Mouse (Mus musculus): ENCODE measurements around the gene Rnf157.

The Rnf157 gene

GRCm38 (mm10) chr11:116412904-116413630 is at the start of gene Rnf157:
Gene Rnf157 (minus strand): TSS chr11:116413032.
- DNase-seq (ENCODE audit: low spot score in 2 of 2): peak; percentile 76 to 80

GRCm38 (mm10) chr11:116459786-116460185 is 47.0 kb upstream of the Rnf157 start:
- DNase-seq (ENCODE audit: low spot score in 2 of 2): no peak

- DNase-seq (ENCODE audit: low spot score in 2 of 2): no peak
Measured at GRCm38 (mm10) chr11:116456234-116456633, 43.4 kb upstream of the Rnf157 start.

DNA sequence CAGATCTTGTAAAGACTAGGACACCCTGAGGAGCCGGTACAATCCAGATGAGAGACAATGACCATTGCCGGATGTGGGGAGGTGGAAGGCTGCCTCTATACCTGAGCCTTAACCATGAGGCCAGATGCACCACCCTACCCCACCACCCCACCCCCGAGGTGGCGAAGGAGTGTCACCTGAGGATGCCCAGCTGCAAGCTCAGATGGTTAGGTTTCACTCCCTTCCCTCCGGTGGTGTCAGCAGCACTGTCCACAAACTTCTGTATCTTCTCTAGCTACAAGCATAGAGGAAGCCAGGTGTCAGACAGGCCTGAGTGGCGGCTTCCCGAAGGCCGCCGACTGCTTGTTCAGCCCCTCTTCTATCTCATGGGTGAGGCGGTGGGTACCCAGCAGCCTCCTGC is 41.1 kb upstream of the Rnf157 start:
- DNase-seq (ENCODE audit: low spot score in 2 of 2): peak; percentile 62 to 65

GRCm38 (mm10) chr11:116449341-116449740 is 36.5 kb upstream of the Rnf157 start:
- DNase-seq (ENCODE audit: low spot score in 2 of 2): no peak

- no peak for DNase-seq (ENCODE audit: low spot score in 2 of 2)
Measured at GRCm38 (mm10) chr11:116447822-116448221, 35.0 kb upstream of the Rnf157 start.

DNA sequence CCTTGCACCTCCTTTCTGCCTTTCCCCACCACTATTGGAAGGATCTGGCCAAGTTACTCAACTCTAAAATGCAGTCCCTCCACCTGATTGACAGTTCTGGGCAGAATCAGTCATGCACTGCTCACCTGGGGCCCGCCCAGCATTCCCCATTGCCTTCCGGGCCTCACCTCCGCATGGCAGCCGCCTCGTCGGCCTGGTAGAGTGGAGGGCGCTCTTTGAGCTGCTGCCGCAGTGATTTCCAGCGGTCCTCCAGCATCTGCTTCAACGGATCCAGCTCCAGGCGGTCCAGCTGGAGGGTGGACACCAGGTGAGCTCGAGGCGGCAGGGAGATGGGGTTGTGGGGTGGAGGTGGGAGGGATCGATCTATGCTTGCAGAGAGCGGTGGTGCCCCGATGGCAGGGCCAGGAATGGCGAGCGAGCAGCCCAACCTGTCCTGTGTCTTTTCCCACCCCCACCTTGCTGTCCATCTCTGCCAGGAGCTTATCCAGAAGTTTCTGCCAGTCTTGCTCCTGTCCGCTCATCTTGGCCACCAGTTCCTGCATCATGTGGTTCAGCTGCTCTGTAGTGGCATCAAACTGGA is 33.6 kb upstream of the Rnf157 start:
- no peak for DNase-seq (ENCODE audit: low spot score in 2 of 2)

DNA sequence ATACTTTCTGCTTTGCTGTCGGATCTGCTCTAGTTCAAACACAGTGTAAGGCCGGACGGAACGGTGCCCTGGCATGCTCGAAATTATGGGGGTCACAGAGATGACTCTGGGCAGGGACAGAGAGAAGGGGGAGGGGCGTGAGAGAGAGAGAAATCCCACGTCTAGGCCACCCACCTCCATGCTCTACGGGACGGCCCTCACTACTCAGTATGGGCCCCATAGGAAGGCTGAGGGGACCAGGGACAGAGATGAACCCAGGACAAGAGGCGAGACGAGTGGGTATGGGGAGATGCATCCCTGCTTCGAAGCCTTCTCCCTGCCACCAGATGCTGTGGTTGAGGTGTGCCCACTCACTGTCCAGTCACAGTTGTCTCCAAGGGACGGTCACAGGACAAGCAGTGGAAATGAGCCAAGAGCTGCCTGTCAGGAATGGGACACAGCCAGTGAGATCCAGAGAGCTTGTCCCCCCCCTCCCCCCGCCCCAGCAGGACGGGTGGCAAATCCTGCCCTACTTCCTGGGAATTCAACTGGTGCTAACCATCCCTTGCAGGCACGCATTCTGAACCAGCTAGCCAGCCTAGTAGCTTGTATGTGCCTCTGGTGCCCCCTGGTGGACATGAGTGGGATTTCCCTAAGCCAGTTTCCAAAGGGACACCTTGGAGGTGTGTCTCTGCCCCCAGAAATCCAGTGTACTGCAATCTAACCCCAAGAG is 32.9 kb upstream of the Rnf157 start:
- peak; percentile 81 to 89 for DNase-seq (ENCODE audit: low spot score in 2 of 2)

DNA sequence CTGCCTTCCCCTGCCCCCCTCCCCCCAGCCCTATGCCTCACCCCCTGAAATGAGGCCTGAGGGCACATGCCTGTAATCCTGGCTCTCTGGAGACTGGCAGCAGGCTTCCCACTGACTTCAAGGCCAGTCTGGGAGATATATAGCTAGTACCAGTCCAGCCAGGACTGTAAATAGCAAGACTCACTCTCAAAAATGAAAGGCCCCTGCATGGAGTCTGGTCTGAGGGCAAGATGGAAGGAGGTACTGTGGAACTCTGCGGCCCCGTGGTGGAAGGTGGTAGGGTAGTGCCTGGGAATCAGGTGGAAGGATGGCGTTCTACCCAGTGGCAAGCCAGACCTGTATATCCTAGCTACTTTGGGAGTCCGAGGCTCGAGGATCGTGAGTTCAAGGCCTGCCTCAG is 31.1 kb upstream of the Rnf157 start:
- no peak for DNase-seq (ENCODE audit: low spot score in 2 of 2)

DNA sequence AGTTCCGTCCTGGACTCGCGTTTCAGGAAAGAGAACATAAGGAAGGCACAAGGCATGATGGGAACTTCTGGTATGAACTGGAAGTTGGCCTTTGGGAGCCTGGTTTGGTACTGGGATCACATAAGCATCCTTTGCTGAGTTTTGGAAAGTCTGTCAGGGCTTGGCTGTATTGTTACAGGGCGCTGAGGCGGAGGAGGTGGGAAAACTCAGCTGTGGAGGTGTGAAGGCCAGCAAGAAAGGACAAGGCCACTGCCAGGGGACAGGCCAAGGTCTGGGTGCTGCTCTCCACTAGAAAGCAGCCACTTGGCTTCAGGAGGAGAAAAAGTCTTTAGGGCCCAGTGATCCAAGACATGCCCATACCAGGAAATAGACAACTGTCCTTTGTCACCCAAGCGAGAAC is 30.5 kb upstream of the Rnf157 start:
- DNase-seq (ENCODE audit: low spot score in 2 of 2): no peak

- no peak for DNase-seq (ENCODE audit: low spot score in 2 of 2)
Measured at GRCm38 (mm10) chr11:116442867-116443177, 30.0 kb upstream of the Rnf157 start.

- no peak for DNase-seq (ENCODE audit: low spot score in 2 of 2)
Measured at GRCm38 (mm10) chr11:116442129-116442866, 29.5 kb upstream of the Rnf157 start.

GRCm38 (mm10) chr11:116440408-116441068 is 27.7 kb upstream of the Rnf157 start:
- DNase-seq (ENCODE audit: low spot score in 2 of 2): no peak

- DNase-seq (ENCODE audit: low spot score in 2 of 2): peak; percentile 59
Measured at GRCm38 (mm10) chr11:116439269-116440240, 26.7 kb upstream of the Rnf157 start.

DNA sequence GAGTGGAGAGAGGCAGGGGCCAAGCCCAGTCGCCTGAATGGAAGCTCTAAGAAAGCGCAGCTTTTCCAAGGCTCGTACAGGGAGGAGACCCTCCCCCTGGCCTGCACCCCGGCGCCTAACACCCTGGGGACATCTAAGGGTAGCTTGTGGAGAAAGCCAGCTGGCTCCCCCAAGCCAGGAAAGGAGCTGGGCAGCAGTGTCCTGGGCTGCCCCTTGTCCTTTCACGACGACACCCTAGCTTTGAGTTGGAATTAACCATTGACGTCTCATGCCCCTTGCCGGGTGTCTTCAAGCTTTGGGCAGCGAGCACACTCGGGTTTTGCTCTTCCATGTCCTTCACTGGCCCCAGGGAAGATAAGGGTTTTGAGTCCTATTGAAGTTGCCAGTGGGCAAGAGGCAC is 24.7 kb upstream of the Rnf157 start:
- no peak for DNase-seq (ENCODE audit: low spot score in 2 of 2)

DNA sequence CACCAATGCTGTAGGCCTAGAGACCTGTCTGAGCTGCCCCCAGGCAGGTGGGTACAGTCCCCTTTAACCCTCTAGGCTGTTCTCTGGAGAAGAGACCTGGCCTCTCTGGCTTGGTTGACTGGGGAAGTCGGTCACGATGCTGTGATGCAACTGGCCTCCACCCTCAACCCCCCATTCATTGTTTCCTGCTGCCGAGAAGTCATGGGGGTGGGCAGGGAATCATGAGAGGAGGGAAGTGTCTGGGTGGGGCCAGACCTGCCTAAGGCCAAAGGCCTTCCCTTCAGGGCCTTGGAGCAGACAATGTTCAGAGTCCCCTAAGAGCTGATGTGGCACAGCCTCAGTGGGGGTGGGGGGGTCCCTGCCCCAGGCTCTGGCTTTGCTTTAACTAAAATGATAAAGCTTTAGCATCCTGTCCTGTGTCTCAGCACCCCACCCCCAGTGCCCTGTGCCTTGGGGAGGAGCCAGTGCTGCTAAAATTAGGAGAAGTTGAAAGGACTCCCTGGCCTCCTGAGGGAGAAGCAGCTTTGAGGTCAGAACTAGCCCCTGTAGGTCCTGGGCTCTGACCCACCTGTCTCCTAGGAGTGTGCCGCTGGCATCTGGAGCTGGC is 24.0 kb upstream of the Rnf157 start:
- DNase-seq (ENCODE audit: low spot score in 2 of 2): peak; percentile 44 to 53

DNA sequence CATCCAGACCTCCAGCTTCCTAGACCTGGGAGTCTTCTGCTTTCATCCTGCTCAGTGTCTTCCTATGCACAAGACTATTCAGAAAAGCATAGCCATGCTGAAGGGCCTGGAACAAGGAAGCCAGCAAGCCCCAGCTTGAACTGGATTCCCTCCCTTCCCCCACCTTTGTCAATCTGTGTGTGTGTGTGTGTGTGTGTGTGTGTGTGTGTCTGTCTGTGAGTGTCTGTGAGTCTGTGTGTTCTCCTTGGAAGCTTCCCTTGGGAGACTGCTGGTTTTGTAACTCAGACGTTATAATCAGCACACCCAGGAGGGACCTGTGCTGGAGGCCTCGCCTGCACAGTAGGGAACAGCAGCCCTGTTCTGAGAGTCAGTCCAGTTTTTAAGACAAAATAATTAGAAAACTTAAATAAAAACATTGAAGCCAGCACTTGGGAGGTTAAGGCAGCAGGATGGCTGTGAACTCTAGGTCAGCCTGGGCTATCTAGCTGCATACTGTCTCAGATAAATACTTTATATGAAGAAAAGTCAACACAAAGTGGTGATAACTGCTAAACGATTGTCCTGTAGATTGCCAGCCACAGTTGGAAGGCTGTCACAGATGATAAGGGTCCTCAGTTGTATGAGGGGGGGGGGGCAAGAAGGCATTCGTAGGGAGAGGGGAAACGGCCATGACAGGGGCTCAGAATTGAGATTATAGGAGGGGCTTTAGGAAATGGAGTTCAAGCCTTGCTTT is 23.3 kb upstream of the Rnf157 start:
- DNase-seq (ENCODE audit: low spot score in 2 of 2): no peak

GRCm38 (mm10) chr11:116434967-116435752 is 22.3 kb upstream of the Rnf157 start:
- no peak for DNase-seq (ENCODE audit: low spot score in 2 of 2)
